Mouse (Mus musculus) gastrocnemius, postnatal 36 days (tissue): ENCODE measurements around the gene St8sia2. TPM values are rescaled to one million over a fixed set of nuclear protein-coding genes. Genes with fewer than 3 reads are reported as not detected.
"Not testable (repeated sequence)": the region's sequence is repeated elsewhere in the genome, so short reads cannot be mapped to it uniquely, and the experiment has no call there.

Experiments
- DNase-seq, 2 experiments: peaks; one replicate each; pipeline ENCODE4 v3.0.0; 2022
- intact Hi-C: fragments of 180-260 bp; cut with DNase I; formaldehyde crosslinking; loops from one replicate; pipeline ENCODE4 v1.15.1; 2025
- total RNA-seq, 2 experiments: library from RNA; stranded (reverse); gene quantifications; 2 replicates each; pipeline ENCODE4 v1.2.3; 2021

The St8sia2 gene
- total RNA-seq, 2 experiments from 2014 or later: 0.32 to 0.59 TPM

DNA sequence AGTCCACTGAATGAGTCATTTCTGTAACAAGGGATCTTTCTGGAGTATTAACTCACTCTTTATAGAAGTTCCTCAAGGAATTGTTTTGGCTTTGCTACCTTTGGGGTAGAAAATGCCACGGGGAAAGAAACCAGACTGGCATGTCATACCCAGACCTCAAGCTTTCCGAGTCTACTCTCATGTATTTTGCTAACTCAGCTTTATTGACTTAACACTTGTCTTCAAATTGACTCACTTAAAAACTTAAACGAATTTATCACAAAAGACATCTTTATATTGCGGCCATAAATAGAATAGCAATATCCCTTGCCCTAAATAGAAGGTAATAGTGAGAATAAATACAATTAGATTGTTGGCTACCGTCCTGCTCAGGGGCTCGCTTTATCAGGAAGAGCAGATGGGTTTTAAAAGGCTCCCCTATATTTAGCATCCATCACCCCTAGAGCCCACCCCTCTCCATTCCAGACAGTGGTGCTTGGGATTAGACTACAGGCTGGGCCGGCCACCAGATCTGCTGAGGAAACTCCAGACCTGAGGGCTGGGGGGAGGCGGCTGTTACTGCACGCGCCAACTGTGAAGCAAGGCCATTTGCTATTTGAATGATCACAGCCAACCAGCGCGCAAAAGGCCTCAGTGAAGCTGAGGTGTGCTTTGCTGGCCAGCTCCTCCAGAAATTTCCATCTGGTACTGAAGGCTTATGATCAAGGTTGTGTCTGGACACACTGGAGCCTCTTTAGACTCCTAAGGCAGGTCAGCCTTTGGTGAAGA lies 12.6 kb downstream of the St8sia2 start:
- DNase-seq: no peak
- intact Hi-C loops: no loop called here

DNA sequence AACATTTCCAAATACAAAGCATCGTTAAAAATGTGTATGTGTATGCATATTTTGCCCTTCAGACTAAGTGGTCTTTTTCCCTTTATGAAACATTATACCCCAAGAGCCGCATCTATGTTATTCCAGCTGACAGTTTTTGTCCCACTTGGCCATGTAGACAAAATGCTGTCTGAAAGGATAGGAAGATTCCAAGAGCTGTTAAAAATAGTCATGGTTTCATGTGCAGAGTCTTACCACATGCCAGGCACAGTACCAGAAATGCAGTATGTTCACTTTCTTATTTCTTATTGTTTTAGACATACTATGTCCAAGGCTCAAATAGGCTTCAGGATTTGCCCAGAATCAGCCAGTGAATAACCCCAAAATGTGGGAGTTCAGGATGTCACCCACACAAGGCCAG lies 24.1 kb downstream of the St8sia2 start:
- intact Hi-C loops: no loop called here
- no peak for DNase-seq

- DNase-seq, intact Hi-C loops: not testable (repeated sequence)
Observed at GRCm38 (mm10) chr7:73972157-73972556, 41.3 kb downstream of the St8sia2 start.

DNA sequence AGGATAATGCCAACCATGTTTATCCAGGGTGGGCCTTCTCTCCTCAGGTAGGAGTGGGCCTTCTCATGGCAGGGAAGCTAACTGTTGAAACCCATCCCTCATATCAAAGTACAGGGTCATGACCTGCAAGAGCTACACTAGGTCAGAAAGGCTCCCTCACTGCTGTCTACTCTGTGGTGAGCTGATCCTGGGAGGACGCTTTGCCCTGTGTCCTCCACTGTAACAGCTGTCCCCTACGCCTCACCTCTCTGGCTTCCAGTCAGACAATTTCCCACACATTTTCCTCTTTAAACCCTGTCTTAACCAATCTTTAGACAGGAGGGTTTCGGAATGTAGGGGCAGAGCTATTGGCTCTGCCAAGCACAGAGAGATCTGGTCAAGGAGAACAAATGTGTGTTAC lies 48.3 kb downstream of the St8sia2 start:
- intact Hi-C loops: no loop called here

GRCm38 (mm10) chr7:73962431-73962830 lies 51.1 kb downstream of the St8sia2 start:
- no peak for DNase-seq
- intact Hi-C loops: no loop called here

More for the DNA sequence above, 48.3 kb downstream of the St8sia2 start:
- DNase-seq: no peak

- intact Hi-C loops: no loop called here
- DNase-seq: peak; percentile 21 to 27
Observed at GRCm38 (mm10) chr7:73954441-73954840, 59.0 kb downstream of the St8sia2 start.

DNA sequence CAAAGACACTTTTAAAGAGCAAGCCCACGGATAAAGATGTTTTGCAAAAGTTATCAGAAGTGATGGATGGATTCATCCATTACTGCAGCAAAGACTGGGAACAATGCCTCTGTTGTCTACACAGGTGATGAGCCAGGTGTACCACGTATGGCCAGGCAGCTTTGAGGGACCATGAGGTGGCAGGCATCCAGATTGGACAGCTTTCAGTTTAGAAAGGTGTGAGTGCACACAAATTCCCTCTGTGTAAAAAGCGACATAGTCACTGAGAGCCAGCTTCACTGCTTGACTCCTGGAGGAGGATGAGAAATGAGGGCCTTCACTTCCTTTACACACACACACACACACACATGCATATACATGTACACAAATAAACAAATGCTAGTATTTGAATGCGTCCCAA lies 60.4 kb downstream of the St8sia2 start:
- DNase-seq: no peak
- intact Hi-C loops: no loop called here

- peak in 1 of 2 experiments; percentile 48 for DNase-seq
- intact Hi-C loops: no loop called here
Observed at GRCm38 (mm10) chr7:73941640-73942039, 71.8 kb downstream of the St8sia2 start.

- intact Hi-C loops: no loop called here
Observed at GRCm38 (mm10) chr7:73939236-73939635, 74.3 kb downstream of the St8sia2 start.

GRCm38 (mm10) chr7:73938046-73938810 lies 75.3 kb downstream of the St8sia2 start:
- intact Hi-C loops: no loop called here
- no peak for DNase-seq

More at GRCm38 (mm10) chr7:73939236-73939635, 74.3 kb downstream of the St8sia2 start:
- no peak for DNase-seq

- intact Hi-C loops: no loop called here
- DNase-seq: no peak
Observed at GRCm38 (mm10) chr7:73936119-73936518, 77.4 kb downstream of the St8sia2 start.

DNA sequence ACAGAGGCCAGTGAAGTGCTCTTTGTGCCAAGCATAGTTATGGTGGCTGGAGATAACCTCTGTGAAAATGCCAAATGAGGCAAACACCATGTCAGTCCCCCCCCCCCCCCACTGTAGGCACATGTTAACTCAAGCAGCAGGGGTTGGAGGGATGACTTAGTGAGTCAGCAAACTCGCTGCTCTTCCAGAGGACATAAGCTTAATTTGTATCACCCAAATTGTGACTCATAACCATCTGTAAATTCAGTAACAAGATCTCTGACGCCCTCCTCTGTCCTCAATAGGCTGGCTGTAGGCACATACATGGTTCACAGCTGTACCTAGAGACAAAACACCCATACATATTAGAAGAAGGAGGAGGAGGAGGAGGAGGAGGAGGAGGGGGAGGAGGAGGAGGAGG lies 77.8 kb downstream of the St8sia2 start:
- no peak for DNase-seq
- intact Hi-C loops: no loop called here

DNA sequence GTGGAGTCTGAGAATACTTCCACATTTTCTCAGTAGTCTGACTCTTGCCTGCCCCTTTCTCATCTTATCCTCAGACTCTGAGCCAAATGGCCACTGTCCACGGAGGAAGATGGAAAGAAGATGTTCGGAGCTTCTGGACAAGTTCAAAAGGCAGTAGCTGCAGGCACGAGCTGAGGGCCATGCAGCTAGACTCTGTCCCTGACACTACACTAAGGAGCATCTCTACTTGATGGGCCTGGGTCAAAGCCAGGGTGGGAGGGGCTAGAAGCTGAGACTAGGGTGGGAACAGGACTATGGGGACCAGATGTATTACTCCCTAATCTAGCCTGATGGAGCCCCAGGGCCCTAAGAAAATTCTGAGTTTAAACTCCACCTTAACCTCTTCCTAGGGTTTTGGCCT lies 80.5 kb downstream of the St8sia2 start:
- intact Hi-C loops: no loop called here

DNA sequence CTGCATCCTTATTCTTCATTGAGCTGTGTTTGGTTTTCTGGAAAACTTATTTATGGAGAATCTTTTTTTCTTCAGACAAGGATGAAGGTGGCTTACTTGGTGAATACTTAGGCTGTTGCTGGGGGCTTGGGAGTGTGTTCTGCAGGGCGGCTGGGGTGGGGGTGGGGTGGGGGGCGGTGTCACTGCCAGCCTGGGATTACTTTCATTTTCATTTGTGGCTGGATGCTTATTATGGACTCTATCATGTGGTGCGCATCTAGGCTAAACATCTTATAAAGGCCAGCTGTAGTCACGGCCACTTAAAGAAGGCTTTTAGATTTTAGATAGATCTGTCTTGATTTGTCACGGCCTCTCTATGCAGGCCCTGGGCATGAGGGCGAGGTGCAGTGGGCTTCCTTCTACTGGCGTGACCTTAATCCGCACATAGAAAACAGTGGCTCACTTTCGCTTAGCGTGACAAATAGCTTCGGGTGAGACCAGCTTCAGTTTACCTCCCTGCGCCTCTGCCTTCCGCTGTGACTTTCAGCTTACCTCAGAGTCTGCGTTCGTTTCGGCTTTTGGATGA lies 92.5 kb downstream of the St8sia2 start:
- DNase-seq: no peak
- intact Hi-C loops: no loop called here

More for the DNA sequence above, 80.5 kb downstream of the St8sia2 start:
- no peak for DNase-seq

DNA sequence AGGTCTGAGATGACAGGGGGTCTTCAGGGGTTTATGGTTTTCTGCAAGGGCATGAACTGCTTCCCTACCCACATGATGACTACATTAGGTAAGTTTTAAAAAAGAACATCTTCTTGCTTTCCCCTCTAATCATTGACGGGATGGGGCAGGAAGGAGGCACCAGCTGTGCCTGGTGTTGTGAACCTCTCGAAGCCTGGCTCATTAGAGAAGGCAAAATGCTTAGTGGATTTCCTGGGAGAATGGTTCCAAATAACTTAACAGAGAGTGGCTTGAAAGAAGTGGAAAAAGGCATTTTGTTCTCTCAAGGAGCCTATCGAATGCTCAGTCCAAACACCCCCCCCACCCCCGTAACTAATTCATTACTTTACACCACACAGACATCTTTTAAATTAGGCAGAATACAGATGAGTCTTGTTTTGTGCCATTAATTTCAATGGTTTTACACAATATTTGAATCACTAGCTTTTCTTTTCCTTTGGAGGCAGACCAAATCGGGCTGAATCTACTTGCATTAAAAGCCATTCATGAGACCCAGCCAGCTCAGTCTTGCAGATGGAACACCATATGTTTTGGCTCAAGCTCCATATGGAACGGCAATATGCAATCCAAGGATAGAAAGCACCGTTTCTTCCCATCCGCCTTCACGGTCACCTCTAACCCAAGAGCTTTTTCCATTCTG lies 95.7 kb downstream of the St8sia2 start:
- no peak for DNase-seq

GRCm38 (mm10) chr7:73911899-73912298 lies 101.6 kb downstream of the St8sia2 start:
- intact Hi-C loops: no loop called here

More for the DNA sequence above, 95.7 kb downstream of the St8sia2 start:
- intact Hi-C loops: no loop called here

GRCm38 (mm10) chr7:73910843-73911242 lies 102.6 kb downstream of the St8sia2 start:
- no peak for DNase-seq
- intact Hi-C loops: no loop called here

More at GRCm38 (mm10) chr7:73911899-73912298, 101.6 kb downstream of the St8sia2 start:
- no peak for DNase-seq

- DNase-seq: no peak
- intact Hi-C loops: no loop called here
Observed at GRCm38 (mm10) chr7:73909432-73910205, 103.9 kb downstream of the St8sia2 start.

DNA sequence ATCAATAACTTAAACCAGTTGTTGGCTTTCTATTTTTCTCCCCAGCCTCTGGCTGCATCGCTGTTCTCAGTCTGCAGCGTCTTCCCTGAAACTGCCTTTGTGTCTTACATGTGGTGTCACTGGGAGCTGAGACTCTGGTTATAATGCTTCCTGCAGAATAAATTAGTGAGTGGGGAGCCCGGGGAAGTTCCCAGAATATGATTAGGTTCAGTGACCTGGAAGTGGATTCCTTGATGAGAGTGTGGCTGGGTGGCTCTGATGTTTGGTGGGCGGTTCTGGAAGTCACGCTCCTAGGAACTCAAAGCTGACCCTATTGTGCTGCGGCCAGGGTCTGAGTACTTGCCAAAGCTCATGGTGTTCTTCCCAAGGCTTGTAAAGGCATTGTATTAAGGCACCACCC lies 119.0 kb downstream of the St8sia2 start:
- intact Hi-C loops: no loop called here
- no peak for DNase-seq

DNA sequence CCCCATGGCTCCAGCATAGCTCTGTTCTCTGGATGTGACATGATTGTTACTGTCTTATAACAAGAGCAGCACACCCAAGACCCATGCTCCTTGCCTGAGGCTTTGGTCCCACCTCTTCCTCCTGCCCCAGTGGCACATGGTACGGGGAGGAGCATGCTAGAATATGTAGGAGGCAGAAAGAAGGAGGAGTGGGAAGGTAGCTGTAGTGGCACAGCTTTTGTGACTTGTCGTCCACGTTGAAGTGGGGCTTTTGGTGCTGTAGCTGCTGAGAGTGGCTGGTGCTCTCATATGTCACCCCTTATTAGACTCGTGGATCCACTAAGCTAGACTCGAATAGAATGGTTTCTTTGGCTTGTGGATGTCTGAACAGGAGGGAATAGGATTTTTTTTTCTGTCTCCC lies 121.7 kb downstream of the St8sia2 start:
- no peak for DNase-seq

More for the DNA sequence above, 121.7 kb downstream of the St8sia2 start:
- intact Hi-C loops: no loop called here
